Mouse (Mus musculus) thymus, postnatal 4 days (tissue): Measurements from ENCODE around the gene Baz2b.
"Not testable (repeated sequence)": the region's sequence is repeated elsewhere in the genome, so short reads cannot be mapped to it uniquely, and the experiment has no call there.

Source experiments
- DNase-seq: peaks from one replicate; pipeline ENCODE4 v3.0.0; 2021

Baz2b gene

DNA sequence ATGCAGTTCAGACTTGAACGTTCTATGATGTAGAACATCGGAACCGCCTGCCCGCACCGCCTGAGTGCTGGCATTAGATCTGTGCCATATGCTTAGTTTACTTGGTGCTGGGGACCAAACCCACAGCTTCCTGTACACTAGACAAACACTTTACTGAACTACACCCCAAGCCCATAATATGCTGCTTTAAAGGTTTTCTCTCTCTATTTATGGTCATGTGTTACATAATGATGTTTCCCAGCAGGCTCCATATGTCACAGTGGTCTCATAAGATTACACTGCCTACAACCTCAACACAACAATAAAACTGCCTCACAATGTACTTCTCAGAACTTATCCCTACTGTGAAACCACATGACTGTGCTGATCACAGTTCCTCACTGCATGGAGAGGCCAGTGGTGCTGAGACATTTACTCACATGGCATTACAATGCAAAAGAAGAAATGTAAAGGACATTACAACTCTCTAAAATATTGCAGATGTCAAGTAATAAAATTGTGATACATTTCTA is 9.5 kb downstream of the Baz2b start:
- DNase-seq, result no peak

DNA sequence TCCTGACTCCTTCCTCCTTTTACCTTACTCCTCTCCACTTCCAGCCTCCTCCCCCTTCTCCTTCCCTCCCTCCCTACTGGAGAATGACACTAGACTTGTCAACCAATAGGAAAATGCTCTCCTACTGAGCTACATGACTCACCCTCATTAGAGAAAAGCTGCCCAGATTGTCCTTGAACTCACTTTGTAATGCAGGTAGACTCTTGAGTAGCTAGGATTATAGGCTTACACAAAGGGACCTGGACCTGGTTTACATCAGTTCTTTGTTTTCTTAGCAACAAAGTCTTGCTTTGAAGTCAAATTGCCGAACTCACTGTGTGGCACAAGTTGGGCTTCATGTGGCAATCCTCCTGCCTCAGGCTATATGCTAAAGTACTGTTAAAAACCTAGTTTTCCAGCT is 12.8 kb downstream of the Baz2b start:
- DNase-seq, result no peak

DNA sequence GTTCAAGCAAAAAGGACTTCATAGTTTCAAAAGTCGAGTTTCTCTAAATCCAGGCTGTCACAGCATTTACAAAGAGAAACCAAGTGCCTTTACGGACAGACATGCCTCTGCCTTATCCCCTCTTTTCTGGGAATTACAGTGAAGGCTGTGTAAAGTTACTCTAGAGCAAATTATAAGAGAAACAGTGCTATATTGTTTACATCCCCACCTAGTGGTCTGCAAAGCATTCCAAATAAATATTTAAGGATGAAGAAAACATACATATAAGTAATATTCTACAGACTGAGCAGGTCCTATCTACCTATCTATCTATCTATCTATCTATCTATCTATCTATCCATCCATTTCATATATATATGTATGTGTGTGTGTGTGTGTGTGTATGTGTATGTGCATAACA is 27.9 kb downstream of the Baz2b start:
- no peak for DNase-seq

DNA sequence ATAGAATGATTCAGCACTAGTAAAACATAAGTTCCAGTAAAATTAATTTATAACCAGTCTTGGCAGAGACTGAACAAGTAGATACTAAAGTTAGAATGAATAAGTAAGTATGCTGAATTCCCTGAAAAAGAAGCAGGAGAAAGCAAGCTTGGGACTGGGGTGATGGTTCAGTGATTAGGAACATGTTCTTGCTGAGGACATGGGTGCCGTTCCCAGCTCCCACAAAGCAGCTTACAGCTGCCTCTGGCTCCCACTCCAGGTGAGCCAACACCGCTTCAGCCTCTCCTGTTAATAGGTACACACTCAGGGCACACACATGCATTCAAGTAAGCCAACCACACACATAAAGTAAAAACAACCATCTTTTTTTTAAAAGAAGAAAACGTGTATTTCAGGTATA is 32.1 kb downstream of the Baz2b start:
- DNase-seq, result no peak

DNA sequence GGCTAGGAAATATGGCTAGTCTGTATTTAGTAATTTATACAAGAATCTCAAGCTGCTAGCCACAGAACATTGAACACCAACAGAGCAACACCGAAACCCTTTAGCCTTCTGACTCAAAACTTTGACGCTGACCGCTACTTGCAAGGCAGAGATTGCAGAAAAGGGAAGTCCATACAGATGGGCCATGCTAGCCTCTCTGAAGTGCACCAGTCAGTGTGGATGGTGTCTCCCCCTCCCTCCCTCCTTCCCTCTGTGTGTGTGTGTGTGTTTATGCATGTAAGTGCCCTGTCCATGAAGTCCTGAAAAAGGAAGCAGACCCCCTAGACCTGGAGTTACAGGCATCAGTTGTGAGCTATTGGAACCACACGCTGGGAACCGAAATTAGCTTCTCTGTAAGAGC is 33.6 kb downstream of the Baz2b start:
- DNase-seq, result no peak

DNA sequence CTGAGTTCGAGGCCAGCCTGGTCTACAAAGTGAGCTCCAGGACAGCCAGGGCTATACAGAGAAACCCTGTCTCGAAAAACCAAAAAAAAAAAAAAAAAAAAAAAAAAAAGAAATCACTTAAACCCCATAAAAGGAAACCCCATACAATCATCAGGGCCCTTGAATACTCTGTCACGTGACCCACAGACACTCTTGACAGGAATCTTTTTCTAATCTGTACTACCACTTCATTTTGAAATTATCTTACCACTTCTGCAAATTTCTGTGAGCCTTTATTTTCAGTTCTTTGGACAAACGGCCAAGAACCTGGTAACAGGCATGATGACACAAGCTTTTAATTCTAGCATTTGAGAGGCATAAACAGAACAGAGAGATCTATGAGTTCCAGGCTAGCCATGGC is 34.6 kb downstream of the Baz2b start:
- no peak for DNase-seq

DNA sequence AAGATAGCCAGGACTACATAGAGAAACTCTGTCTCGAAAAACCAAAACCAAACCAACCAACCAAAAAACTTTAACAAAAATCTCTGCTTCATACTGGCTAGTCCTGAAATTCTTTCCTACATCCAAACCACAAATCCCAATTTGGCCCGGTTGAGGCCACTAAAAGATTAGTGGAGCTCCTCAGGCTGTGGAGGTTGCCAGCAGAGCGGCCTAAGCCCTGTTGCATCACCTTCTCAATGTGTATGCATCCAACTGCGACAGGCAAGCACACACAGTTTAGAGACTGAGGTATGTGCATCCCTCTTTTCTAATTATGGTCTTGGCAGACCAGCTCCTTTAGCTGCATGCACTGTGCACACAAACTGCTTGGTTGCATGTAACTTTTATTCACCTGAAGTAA is 36.0 kb downstream of the Baz2b start:
- no peak for DNase-seq

DNA sequence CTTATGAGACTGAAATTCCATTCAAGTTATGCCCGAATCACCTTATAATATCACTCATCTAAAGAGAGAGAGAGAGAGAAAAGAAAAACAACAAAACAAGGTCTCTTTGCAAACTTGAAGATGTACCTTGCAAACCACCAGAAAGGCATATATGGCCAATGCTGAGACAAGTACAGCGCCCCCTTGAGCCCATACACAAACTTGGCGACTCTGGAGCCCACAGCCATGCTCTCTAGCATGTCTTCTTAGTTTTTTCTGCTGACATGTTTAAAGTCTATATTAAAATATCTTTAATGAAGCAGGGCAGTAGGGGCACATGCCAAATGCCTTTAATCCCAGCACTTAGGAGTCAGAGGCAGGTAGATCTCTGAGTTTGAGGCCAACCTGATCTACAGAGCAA is 36.4 kb downstream of the Baz2b start:
- DNase-seq, result peak; percentile 42

DNA sequence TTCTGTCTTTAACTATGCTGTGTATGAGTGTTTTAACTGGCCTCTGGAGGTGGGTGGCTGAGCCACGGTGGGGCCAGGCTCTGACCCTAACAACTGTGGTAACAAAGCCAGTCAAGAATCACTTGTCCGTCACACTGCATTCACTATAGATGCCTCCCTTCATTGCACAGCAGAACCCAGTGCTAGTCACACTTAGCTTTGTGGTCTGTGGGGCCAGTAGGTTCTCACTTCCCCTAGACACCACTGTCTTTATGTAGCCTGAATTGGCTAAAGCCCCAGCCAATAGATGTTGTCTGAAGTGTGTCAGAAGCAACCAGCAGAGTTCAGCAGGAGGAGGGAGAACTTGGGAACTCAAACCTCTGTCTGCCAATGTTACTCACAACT is 37.1 kb downstream of the Baz2b start:
- no peak for DNase-seq

DNA sequence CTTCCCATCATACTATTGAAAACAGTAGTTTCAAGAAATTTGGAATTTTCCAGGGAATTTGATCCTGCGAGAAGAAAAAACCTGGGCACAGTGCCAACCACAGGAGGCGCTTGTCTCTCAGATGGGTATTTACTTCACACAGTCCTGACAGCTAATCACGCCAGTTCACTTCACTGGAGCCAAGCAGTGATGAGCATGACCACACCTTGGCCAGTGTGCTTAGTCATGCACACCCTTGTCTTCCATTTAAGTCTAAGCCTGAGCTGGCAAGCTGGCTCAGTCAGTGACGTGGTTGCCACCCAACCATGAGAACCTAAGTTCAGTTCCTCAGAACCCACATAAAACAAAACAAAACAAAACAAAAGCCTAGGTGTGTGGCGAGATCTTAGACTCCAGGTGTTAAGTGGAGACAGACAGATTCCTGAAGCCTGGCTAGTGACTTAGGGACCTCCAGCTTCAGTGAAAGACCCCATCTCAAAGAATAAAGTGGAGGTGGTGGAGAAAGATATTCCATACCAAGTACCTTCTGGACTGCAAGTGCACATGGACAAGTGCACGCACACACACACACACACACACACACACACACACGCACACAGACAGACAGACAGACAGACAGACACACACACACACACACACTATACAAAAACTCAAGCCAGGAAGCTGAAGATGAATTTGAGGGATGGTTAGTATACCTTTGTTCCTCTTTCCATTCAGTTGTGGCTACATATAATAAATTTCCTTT is 37.7 kb downstream of the Baz2b start:
- DNase-seq, result peak; percentile 18

DNA sequence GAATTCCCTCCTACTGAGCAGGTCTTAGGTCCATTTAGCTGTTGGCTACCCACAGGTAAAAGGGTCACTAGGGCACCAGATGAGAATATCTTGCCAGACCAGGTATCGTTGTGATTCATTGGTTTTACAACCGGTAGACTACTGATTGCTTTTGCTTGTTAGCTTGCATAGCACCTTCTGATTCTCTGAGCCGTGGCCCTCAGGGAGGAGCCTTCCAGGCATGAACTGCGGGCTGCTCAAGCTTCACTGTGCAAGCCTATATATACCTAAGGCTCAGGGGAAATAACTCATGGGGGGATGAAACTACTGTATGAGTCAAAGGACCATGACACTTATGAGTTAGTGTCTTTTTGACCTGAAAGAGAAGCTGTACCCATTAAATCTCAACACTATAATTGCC is 42.8 kb downstream of the Baz2b start:
- no peak for DNase-seq

DNA sequence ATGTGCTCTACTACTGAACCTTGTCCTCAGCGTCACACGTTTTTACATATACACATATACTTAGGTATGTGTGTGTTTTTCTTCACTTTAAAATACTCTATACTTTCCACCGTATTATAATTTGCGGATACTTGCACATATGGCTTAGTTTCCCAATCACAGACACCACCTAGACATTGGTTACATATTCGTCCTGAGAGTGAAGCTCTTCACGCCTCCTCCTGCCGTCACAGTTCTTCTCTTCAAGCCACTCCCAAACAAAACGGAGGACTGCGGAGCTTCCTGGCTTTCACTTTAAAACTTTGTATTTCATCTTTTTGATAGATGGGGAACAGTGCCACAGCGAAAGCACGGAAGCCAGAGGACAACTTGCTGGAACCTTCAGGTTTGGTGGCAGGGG is 44.0 kb downstream of the Baz2b start:
- DNase-seq, result no peak

DNA sequence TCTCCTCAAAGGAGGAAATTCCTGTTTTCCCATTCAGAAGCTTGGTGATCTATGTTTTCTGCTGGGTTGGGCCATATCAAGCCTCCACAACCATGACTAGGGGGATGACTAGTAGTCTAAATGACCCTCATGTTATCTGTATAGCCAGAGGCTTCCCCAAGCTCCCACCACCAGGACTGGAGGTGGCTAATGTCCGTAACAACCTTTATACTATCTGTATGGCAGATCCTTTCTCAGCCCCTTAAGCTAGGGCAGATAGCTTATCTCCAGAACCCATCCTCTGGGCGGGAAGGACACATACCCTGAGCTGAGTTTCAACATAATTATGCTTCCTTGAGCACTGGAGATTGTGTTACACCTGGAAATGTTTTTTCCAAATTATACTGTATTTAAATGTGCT is 45.9 kb downstream of the Baz2b start:
- no peak for DNase-seq

DNA sequence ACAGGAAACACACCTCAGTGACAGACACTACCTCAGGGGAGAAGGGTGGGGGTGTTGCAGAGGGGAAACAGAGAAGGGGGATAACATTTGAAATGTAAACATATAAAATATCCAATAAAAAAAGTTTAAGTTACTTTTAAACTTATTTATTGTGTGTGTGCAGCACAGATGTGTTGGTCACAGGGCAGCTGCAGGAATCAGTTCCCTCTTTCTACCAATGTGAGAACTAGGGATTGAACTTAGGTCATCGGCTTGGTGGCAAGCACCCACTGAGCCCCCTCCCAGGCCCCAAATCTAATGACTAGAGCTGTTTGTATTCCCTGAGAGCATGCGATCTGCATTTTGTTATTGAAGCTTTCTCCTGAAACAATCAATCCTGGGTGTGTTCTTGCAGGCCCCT is 57.2 kb downstream of the Baz2b start:
- DNase-seq, result no peak

DNA sequence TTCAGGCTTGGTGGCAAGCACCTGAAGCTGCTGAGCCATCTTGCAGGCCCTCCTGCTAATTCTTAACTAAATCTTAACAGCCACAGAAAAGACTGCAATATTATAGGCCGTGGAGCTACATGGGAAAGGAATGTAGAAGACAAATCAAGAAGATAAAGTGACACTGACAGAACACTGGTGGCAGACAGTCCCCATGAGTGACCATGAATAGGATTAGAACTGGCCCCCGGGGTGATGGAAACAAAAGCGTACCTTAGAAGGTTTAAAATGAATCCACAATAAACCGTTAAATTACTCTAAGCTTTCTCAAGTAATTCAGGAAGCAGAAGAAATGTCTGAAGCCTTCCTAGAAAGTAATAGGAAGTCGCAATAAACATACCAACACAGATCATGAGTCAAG is 61.0 kb downstream of the Baz2b start:
- no peak for DNase-seq

DNA sequence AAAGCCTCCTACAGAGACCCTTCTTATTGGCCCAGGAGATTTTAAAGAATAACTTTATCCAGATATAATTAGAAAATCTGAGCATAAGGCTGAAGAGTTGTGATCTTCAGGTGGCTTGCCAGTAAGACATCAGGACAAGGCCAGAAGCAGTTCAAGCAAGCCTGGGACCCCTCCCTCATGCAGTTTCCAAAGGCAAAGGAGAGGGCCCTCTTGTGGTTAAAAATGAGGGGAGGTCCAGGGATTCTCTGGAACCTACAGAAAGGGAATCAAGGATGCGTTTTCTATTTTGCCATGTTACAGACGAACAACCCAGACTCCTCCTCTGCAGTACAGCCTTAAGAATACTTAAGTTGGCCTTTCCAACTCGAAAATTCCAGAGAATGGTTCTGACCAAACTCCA is 62.2 kb downstream of the Baz2b start:
- no peak for DNase-seq

DNA sequence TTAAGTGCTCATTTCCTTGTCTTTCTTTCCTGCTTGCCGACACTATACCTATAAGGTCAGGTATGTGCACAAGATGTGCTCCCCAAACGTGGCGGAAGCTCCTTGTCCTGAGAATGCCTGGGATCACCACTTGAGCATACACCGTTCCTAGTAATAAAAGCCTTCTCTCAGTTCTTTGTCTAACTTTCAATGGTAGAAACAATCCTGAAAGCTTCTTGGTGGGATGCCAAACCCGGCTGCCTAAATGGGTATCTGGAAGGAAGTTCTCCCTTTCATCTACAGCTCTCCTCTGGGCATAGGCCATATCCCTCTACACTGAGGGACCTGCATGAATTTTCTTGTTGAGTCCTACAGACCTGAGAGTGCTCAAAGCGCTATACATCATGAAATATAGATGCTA is 63.9 kb downstream of the Baz2b start:
- DNase-seq, result no peak

DNA sequence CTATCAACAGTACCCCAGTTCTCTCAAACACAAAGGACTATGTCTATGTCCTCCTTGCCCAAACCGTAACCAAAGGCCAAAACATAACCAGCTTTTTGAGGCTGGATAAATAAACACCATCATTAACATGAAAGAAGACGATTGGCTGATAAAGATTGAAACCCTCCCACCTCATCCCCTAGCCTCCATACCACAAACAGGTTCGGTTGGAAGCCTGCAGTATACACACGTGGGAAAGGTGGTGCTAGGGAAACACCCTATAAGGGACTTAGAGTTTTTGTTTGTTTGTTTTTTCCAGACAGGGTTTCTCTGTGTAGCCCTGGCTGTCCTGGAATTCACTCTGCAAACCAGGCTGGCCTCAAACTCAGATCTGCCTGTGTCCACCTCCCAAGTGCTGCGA is 66.3 kb downstream of the Baz2b start:
- DNase-seq, result no peak

DNA sequence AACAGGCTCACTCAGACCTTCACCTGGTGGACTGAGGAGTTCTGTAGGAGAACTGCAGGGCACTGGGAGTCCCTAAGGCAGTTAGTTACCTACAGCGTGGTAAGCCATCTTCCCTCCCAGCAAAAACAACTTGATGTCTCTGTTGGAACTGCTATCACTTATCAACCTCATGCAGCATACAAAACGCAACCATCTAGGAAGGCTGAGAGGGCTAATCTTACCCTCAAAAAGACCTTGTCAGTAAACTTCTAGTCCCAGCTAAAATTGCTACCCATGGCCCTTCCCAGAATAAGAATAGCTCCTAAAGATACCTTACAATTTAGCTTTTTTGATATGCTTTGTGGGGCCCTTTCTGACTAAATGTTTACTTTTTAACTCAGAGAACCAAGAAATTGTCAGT is 67.4 kb downstream of the Baz2b start:
- no peak for DNase-seq

DNA sequence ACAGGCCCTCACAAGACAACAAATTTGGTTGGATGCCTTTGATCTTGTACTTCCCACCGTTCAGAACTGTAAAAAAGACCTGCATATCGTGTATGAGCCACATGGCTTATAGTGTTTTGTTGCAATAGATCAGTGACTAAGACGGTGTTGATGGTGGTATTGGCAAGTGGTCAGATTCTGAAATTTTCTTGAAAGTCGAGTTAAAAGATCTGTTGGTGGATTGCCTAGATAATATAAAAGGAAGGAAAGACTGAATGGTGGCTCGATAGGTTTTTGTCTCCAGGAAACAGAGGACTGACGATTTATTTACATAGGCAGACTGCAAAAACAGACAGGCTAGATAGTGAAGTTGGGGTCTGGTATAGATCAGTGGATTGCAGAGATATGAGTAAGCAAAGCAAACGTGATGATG is 70.9 kb downstream of the Baz2b start:
- DNase-seq, result no peak

DNA sequence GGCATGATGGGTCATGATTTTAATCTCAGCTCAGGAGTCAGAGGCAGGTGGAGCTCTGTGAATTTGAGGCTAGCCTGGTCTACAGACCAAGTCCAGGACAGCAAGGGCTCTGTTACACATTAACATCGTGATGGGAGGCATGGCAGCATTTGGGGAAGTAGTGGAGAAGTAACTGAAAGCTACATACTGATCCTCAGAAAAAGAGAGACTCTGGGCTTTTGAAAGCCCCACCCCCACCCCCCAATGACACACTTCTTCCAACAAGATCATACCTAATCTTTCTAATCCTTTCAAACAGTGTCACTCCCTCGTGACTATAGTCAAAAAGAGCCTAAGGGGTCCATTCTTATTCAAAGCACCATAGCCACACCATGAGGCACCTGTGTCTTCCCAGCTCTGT is 73.8 kb downstream of the Baz2b start:
- DNase-seq, result no peak

DNA sequence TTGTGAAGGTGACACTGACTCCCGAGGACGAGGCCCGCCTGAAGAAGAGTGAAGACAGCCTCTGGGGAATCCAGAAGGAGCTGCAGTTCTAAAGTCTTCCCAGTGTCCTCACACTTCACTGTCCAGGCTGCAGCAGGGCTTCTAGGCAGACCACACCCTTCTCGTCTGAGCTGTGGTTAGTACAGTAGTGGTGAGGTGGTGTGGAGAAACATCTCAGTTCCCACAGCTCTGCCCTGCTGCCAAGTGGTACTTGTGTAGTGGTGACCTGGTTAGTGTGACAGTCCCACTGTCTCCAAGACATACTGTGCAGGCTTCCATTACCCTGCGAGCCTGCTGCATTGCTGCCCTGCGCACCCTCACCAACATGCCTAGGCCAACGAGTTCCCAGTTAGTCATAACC is 74.7 kb downstream of the Baz2b start:
- not testable (repeated sequence) for DNase-seq

DNA sequence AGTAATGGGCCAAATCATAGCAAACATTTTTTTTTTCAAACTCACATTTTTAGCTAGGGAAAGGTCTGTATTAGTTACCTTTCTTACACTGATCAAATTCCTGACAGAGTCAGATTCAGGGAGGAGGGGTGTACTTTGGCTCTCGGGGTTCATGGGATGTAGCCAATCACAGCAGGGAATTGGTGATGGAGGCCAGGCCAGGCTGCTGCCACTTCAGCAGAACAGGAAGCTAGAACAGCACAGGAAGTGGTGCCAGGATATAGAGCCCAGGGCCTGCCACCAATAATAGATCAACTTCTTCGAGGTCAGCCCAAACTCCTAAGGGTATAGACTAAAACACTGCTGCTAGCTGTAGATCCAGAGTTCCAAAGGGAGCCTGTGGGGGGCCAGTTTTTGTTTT is 76.6 kb downstream of the Baz2b start:
- no peak for DNase-seq

DNA sequence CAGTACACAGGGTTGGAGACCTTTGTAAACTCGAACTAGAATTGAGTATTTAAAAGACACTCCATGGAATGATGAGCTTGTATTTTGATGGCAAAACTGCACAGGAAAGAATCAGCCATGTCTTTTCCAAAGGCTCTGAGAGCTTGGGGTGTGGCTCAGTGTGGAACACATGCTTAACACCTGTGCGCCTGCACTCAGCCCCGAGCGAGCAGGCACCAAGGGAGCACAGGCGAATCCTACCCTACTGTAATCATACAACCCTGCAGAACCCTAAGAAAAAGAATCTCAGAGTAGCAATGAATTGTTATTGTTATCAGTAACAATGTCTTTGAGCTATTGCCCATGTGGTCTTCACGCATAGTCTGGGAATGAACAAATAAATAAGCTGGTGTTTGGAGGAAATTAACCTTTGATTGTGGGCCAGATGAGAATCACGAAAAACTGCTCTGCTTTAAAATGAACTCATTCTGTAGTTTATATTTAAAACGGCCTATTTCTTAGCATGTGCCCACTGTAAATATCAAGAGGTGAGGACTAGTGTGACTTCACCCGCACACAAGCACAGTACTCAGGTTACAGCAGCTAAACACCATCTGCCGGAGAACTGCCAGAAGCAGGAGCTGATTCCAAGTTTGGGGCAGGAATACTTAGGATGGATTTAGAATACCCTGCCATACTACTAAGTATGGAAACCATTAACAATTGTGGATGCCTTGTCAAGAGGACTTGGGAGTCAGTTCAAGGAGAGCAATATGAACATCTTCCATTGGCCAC is 77.2 kb downstream of the Baz2b start:
- DNase-seq, result no peak

DNA sequence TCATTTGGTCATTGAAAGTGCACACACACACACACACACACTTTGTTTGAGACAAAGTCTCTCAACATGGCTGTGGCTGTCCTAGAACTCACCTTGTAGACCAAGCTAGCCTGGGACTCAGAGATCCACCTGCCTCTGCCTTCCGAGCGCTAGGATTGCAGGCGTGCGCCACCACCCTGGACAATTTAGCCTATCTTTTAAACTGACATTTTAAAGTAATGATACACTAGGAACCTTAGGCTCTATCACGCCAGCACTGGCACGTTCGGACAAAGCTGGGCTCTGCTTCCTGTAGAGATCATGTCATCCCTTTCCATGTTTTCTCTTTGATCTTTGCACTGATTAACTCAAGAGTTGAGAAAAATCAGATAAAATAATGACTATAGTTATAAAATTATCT is 81.0 kb downstream of the Baz2b start:
- no peak for DNase-seq
